Mouse (Mus musculus) urinary bladder, postnatal 14 days (tissue): ENCODE measurements at regions not wholly inside any gene's neighbourhood (a gene's known extent, or its start where the extent isn't known, plus 50 kb on each side); places are given as distances from the start of the nearest gene placed in this dataset.

ENCODE experiments used
- DNase-seq: peaks from one replicate; pipeline ENCODE4 v3.0.0; 2021; ENCODE audit warnings: low spot score

DNA sequence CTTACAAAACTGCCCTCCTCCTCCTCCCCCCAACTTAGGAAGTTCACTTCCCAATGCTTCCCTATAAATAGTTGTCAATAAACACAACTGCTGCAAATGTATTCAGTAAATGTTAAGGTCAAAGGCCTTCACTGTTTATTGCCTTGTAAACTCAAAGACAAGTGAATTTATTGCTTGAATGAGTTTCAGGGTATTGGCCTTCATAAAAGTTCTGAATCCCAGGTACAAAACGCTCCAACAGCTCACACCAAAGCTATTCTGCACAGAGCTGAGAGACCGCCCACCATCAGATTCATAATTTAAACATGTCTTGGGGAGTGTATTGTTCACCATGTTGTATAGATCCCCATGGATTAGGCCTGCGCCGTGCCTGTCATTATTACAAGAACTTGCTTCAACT lies 53.9 kb upstream of the Cdkn3 start:
- DNase-seq = no peak

DNA sequence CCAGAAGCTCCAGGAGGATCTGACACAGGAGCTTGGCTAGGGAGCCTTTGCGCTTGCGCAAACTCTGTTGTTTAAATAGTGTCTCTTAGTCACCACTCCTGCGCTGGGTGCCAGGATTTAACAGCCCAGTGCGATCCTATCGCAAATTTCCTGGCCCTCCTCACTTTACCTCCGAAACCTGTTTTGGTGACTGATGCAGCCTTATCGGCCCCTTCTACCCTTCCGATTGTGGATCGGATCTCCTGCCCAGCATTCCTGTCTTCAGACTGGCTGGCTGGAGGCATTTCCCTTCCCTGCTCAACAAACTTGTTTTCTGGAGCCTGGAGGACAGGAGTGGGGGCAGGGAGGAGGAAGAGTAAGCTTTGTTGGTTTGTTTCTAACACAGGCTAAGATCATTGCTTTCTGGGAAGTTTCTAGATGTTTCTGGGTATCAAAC lies 56.0 kb upstream of the Cdkn3 start:
- DNase-seq = peak; percentile 91

DNA sequence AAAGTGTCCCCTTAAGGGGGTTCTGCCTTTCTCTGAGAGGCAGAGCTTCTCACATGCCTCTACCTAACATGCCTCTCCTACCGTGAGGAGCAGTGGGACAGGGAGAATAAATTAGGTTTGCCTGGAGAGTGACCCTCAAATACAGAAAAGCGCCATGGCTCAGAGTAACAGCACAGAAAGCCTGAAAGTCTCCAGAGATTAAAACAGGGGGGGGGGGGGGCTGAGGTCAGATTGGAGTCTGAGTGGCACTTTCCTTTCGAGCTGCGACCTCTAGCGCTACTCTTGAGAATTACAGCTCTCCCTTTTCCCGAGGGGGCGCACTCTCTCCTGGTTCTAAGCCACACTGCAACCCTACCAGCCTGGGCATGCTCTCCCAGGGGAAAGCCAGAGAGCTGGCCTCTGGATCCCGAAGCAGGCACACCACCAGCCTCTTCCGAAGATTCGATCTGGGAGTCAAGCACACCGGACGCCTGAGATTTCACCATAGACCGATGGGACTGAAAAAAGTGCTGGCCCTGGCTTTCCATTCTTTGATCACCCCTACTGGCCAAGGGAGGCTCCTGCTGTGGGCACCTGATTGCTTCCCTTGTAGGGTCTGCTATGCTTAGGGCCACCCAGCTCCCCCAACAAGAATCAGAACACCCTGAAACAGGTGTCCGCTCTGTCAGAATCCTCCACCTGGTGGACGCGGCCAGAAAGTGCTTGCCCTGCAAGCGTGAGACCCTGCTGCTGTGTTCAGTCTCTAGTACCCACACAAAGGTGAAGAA lies 57.5 kb upstream of the Cdkn3 start:
- DNase-seq = peak; percentile 52

DNA sequence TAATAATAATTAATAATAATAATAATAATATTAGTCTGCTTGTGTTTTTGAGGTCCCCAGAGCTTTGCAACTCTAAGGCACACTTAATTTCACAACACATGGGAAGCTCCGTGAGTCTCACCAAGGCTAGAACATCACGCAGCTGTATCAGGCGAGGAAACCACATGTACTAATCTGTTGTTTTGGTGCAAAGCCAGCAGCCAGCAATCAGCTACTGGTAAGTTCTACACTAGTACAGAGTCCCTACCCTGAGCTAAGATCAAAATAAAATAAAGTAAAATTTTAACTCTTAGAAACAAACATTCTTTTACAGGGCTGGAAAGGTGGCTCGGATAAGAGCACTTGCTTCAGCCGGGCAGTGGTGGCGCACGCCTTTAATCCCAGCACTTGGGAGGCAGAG lies 67.8 kb upstream of the Cdkn3 start:
- DNase-seq = no peak

DNA sequence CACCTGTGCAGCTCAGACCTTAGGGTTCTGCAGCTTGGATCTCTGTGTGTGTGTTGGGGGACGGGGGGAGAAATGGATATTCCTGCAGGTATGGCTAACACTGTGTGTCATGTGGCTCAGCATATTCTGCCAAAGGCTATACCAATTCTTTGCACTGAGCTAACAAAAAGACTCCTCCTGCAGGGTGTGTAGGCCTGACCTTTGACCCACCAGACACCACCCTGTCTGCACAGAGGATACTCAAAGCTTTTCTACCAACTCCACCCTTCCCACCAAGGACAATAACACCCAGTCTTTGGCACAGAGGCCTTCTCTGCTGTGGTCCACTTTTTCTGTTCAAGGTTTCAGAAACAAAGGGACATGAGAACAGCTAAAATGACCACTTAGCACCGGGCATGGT lies 68.3 kb upstream of the Cdkn3 start:
- DNase-seq = no peak

DNA sequence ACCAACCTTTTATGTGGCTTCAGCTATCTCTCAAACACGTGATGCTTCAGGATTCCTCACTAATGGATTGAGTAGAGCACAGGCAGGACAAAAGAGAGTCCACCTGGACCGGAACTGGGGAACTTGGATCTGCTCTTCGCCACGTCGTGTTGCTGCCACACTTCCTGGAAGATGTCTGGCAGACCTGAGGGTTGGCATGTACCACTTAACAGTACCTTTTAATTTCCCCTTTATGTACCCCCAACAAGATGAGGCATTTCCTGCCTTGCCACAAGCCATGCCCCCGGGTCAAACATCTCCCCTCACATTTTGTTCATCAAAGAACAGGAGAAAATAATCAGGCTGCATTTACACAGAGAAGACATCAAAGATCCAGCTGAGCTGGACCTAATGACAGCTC lies 77.6 kb upstream of the Cdkn3 start:
- DNase-seq = no peak

DNA sequence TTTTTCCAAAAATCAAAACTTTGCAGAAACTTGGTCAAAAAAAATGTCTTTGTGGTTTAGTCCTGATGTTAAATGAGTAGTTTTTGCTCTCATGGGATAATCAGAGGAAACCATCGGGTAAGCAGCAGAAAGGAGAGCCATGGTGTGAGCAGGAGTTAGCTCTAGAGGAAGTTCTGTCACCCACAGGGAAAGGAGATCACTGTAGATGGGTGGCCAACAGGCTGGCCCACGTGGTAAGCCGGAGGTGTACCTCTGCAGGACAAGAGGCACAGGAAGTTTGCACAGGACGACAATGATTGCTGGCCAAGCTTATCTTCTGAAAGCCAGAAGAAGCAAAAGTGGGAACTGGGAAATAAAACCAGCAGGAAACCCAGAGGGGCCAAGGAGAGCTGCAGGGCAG lies 81.4 kb upstream of the Cdkn3 start:
- DNase-seq = no peak

DNA sequence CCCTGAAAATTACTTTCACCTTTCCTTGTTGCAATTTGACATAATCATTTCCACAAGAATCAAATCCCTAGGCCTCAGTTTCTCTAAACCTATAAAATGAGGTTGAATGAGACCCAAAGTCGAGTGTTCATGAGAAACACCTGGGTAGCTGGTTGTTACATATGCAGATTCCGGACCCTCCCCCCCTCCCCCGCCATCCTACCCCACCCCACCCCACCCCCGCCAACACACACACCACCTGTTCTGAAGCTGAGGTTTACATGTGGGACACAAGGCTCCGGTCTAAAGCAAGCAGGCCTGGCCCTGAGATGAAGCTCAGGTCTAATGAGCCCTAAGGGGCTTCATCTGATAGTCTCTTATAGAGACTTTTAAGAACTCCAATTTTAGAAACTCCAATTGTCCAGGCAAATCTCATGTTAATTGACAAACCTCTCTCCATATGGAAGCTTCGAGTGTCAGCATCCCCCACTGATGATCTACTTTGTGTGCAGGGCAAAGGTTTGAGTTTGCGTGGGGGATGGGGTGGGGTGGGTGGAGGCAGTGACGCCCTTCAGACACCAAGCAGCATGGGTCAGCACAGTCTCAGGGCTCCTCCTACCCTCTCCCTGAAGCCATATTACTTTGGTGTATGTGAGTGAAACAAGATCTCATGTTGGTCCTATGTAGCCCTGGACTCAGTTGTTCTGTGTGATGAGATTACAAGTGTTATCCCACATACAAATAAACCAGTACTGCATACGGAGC lies 88.7 kb upstream of the Cdkn3 start:
- DNase-seq = no peak

DNA sequence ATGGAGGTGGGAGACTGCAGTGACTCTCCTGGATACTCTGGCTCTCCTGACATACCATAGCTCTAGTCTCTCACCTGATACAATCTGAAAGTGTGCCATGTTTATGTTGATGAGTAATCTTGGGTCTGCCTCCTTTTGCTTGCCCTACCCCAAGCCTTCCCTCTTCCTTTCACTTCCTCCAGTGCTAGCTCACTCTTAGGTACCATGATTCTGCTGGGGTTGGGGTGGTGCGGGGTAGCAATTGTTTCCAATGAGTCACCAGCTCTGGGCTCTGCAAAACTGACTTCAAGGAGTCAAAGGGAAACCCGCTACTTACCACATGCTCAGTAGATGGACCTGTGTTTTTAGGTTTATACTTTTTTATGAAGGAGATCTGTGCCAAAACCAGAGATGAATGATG lies 89.3 kb upstream of the Cdkn3 start:
- no peak for DNase-seq

DNA sequence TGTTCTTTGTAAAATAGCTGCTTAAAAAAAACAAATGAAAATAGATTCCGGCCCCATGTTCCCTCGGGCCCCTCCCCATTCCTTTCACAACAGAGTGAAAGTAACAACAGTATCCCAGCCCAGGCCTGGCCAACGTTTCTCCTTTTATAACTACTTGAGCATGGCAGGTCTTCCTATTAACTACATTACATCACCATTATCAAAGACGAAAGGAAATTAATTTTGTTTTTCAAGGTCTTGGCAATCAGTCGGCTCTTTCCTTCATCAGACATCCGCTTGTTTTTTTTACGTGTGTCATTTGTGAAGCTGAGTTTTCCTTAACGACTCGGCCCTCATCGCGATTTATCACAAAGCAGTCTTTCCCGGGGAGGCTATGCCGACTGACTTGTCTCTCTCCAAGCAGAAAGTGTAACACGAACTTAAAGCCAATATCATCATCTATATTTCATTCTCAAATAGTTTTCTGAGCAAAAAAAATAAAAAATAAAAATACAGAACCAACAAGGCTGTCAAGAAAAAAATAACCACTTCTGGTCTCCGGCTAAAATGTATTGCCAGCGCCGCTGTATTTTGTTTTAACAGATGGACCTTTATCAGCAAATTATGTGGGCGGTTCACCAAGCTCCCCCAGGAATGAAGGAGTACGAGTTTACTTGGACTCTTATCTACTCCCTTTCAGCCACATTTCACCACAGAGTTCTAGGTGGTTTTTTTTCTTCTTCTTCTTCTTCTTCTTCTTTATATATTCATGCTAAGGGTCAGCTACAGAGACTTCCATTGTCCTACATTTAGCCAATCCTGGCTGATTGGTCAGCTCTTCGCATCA lies 89.9 kb upstream of the Cdkn3 start:
- no peak for DNase-seq

DNA sequence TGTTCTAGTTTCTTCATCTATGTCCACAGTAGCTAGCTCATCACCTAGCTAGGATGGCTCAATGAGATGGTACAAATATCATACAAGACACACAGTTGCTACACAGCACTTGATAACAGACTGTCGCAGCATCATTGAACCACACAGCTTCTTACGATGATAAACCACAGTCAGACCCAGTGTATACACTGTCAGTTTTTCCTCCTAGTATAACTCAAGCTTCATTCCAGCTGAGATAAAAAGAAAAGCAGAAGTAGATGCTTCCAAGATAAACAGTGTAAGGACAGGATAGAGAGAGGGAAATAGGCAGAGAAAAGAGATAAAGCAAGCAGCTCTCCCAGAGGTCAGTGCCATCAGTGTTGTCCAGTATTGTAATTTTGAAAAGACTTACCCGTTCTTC lies 92.1 kb upstream of the Cdkn3 start:
- no peak for DNase-seq

DNA sequence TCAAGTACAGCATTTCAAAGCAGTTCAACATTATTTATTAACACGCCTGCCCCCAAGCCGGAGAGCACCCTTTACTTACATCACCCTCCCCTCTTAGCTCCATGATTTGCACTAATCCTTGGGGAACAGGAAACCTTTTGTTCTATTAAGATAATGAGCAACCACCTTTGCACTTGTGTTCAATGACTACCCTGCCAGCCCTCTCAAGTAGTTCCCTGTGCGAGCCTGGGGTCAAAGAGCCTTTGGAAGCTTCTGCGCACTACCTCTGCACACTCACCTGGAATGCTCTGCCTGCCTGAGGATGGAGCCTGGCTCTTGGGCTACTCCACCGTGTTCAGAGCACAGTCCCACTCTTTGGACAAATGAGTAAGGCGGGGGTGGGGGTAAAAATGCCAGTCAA lies 96.0 kb upstream of the Cdkn3 start:
- DNase-seq = no peak

DNA sequence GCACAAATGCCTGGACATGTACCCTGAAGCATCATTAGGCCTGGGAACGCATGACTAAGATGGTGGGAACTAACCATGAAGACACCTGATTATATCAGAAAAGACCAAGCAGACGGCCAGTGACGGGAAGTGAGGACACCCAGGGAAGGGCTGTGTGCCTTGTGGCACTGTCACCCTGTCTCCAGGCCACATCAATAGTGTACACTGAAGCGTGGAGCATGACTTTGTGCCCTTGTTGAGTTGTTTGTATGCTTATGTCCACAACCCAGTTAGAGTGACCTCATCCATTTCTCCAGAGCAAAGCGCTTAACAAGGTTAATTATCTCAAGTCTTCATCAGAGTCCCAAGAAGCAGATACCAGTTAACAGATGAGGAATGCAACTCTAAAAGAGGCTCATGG lies 96.8 kb upstream of the Cdkn3 start:
- no peak for DNase-seq

DNA sequence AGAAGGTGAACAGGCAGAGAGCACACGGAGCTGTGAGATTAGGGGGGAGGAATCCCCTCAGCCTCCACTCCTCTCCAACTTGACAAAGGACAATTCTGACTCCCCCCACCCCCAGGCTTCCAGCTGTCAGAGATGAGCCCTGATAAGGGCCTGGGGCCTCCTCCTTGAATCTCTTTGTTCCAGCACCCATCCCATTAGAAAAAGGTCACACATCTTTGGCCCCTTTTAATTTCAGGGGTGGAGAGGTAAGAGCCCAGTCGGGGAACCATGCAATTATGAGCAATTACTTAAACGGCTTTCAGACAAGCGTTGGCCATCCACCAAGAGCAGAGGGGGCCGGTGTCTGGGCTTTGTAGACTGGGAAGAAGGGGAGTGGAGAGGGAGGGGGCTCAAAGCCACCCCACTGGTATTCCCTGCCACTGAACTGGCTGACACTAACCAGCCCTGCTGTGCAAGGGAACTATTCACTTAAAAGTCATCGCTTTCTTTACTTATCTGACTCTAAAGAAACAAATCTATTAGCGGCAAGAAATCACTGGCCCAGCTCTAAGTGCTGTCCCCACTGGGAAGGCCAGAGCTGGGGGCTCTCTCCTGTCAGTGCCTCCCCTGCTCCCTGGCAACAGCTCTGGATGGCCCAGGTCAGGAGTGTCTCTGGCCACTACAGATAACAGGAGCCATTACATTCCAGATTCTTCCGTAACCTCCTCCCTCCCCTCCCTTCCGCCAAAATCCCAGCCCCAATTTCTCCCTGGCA lies 98.4 kb upstream of the Cdkn3 start:
- DNase-seq = no peak

DNA sequence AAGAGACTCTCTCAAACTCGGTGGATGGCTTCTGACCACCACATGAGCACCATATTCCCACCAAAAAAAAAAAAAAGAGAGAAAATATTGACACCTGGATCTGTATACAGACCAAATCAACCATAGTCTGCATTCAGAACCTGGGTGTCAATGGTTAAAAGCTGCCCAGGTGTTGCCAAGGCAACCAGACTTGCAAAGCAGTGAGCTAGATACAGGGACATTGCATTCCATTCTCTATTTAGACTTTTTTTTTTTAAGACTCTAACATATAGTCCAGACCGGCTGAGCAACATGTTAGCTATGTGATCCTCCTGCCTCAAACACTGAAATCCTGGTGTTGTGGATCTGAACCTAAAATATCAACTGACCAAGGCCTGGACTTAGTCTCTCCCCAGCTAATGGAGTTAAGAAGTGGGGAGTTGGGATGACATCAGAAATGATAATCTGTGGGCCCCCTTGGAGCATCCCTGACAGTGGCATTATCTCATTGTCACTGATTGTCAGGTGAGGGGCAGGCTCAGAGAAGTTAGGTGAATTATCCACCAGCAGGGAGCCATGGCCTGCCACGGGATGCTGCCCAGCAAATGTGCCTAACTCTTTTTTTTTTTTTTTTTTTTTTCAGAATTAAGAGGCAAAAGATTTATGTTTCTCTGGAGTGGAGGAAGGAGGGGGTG lies 99.1 kb upstream of the Cdkn3 start:
- no peak for DNase-seq

DNA sequence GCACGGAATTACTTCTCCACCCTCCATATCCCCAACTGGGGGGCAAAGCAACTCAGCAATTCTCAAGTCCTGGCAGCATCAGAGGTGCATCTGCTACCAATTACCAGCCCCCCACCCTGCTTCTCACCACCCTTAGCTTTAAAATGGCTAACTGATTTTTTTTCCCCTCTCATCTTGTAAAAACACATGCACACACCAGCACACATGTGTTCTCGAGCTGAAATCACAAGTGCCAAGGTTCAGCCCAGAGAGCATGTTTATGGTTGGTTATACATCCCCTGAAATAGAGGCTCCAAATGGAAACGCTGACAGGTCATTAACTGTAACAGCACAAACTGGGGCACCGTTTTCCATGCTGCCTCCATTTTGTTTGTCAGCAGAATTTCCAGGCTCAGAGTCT lies 101.0 kb upstream of the Cdkn3 start:
- no peak for DNase-seq

DNA sequence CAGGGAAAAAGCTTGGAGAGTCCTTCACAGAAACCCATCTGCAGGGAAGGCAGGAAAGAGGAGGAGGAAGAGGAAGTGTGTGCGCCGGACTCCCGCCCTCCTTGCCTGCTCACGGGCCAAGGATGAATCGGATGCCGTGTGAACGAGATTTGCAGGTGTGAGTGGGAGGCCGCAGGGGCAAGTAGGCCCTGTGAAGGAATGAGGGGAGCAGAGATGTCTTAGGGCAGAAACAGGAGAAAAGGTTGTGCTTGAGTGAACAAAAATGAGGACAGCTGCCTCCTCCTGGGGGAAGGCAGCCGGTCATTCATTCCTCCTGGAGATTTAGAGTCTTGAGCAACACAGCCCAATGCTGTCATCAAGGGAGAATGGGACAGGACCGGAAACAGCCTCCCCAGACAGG lies 104.1 kb upstream of the Cdkn3 start:
- no peak for DNase-seq

DNA sequence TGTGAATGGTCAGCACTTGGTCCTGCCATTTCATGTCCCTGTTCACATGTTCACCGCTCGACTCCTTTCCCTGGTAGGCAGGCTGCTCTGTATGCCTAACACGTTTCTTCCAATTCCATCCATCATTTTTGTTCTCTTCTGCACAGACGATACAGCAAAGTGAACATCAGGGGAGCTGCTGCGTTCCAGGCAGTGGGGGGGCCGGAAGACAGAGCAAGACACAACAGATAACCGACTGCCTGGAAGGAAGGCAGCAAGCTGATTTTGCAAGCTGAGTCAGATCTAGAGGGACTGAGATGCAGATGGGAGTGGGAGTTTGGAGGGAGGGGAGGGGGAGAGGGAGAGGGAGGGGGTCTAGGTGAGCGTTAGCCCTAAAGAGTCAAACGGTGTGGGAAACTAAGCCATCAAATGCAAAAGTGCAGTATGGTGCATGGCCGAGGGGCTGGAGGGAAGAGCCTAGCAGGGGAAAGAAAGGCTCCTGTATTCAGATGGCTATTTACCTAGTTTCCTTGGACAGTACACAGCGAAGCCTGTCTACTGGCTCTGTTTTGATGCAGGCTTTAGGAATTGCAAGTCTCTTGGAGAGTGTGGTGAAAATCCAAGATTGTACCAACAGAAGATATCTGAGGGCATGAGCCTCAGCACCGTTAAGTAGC lies 112.9 kb upstream of the Cdkn3 start:
- DNase-seq = no peak

DNA sequence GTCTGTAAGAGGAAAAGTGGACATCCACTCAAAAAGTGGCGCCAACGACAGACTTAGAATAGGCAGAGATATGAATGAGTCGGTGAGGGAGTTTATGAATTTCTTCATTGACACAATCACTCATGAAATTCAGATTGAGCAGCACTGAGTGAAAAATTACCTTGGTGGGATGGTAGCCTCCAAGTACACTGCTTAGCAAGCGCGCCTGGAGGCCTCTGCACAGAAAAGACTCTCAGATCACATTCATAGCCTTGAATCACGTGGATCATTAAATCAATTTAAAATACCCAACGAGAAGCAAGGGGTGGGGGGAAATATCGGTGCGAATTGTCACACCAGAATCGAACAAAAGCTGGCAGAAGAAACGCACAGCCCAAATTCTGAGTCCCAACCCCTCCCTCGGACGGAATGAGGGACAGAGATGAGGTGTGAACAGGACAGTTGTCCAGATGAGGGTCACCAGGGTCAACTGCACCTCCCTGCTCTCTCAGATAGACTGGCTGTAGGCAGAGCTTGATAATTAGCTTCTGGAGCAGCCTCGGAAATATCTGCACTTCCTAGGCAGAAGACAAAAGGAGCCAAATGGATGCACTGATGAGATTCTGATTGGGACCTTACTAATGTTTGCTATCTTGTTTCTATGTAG lies 113.5 kb upstream of the Cdkn3 start:
- DNase-seq = no peak

DNA sequence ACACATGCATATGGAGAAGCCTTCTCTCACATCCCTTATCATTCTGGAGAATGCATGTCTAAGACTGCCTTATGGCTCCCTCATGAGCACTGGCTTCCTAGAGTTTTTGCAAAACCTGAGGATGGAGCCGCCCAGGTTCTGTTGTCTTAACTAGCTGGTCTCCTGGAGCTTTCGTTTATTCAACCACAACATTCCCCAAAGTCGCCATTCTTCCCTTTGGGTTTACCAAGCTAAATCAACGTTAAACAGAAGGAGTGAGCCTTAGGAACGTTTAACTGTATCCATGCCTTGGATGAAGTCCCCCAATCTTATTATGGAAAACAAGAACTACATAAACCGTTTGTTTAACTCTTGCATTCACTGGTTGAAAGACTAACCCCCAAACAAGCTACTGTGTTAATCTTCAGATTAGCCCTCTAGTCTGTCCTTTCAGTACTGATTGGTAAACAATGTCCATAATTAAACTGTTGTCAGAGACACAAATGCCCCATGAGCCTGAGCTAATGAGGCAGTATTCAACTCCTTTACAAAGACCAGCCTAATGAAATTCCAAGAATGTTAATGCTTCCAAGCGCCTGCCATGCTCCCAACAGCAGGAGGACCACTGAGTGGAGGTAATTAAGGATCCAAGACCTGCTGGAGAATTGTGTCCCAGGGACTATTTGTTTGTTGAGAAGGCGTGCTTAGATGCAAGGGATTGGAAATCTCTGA lies 121.1 kb upstream of the Cdkn3 start:
- DNase-seq = no peak
